Mouse (Mus musculus) adrenal gland (tissue): Measurements from ENCODE around the gene Itgb3bp.

Experiments used
- intact Hi-C: fragments of 180-260 bp; cut with DNase I; formaldehyde crosslinking; loops from one replicate; pipeline ENCODE4 v1.15.1; 2025

Itgb3bp gene

DNA sequence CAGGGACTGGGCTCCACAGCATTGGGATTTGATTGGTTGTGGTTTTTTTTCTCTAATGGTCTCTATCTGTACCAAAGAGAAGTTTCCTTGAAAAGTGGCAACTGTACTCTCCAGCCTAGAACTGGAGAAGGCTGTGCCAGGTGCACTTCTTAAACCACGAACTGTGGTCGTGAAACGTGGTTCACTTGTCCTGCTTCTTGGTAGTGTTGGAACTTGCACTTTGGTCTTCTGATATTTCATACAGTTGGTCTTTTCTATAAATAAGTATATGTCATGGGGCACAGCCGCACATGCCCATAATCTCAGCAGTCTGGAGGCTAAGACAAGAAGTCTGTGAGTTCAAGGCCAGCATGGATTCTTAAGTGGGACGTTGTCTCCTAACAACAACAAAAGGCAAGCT, 6.7 kb upstream of the Itgb3bp start:
- intact Hi-C loops, result no loop called here

- intact Hi-C loops, result no loop called here
These were observed 5.2 kb upstream of the Itgb3bp start for GRCm38 (mm10) chr4:99934859-99935258.

- intact Hi-C loops, result no loop called here
These were observed 2.2 kb upstream of the Itgb3bp start for GRCm38 (mm10) chr4:99931807-99932206.

DNA sequence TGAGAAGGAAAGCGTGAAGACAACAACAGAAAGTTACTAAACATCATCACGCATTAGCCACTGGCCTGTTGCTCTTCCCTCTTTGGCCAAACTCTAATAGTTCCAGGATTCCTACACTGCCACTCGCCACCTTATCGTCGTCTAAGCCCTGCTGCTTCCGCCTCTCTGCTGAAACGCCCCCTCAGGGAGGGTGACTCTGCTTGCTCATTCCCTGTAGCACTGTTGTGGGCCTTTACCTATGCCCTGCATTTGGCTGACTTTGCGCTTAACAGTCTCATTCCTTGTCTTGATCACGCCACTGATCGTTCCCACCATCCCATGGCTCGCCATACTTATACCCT, 1.6 kb upstream of the Itgb3bp start:
- intact Hi-C loops, result no loop called here

DNA sequence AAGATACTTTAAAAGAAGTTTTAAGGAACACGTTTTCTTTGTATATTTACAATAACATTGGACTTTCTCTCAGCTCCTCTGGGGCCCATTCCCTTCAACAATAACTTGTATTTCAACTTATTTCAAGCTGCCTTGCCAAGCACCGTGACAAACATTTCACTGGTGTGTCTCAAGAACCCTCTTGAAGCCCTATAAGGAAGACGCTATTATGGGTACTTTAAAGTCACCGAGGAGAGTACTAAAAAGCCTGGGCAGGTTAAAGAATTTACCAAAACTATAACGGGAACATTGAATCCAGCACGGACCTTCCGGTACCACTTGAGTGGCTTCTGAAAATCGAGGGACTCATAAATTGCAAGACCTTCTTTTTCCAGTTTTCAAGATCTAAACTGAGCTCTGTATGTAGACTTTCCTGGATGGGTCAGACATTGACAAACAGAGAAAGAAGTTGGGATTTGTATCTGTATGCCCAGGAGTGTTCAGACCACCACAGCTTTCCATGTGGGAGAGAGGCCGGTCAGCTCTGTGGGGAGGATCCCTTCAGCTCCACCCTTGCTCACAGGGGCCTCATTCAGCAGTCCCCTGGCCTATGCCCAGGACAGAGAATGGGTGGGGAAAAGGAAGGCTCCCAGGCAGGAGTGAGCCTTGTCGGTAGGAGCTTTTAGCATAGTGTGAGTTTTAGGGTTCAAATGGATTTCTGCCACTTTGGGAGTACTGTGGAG, 1.1 kb upstream of the Itgb3bp start:
- intact Hi-C loops, result no loop called here

GRCm38 (mm10) chr4:99929149-99929612, 432 bp downstream of the Itgb3bp start, which contains the start of gene Pgm1:
Pgm1 (plus strand) TSS chr4:99929414.
- intact Hi-C loops, result no loop called here

DNA sequence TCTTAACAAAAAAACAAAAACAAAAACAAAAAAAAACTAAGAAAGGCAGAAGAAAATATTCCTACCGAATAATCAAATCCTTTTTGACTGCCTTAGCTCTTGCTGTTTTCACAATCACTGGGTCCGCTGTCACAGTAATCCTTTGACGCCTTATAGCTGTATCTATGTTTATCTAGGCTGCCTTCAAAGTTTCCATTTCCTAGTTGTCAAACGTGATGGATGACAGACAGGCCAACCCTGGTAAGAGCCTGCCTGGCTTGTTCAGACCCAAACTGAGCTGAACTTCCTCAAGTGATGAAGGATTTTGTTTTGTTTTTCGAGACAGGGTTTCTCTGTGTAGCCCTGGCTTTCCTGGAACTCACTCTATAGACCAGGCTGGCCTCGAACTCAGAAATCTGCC, 1.1 kb downstream of the Itgb3bp start:
- intact Hi-C loops, result no loop called here

DNA sequence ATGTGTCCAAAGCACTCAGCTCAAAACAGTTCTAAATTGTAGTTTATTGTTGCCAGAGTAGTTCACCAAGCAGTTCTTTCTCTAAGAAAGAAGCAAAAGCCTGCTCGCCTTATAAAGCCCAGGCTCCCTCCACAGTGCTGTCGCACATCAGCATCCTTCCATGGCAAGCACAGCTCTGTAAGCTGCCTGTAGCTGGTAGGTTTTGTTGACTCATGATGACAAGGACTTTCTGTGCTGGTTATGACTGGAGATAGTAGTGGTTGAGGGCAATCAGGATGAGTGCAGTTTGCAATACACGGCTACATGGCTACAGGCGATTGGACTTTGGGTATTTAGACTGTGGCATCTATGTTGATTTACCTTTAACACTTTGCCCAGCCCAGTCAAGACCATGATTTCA, 3.2 kb downstream of the Itgb3bp start:
- intact Hi-C loops, result no loop called here

DNA sequence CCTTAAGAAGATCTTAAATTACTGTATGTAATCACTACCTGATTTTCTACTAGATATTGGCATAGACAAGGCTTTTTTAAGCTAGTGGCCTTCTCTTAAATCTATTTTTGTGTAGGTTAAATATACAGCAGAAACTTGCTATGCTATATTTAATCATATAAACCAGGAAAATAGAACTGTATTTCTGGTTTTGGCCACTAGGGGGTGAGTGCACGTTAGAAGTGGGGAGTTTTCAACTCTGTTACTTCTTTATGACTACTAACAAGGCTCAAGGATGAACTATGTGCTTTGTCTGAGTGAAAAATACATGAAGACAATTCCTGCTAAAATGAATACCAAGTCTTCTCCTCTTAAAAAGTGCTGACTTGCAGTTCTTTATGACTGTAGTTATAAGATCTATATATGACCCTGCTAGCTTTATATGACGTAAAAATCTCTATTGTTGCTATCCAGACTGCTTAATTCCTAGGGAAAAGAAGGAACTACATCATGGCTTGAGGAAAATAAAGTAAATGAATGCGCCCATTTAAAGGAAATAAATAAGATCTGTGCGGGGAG, 15.6 kb downstream of the Itgb3bp start:
- intact Hi-C loops, result no loop called here

- intact Hi-C loops, result no loop called here
These were observed 47.2 kb downstream of the Itgb3bp start for GRCm38 (mm10) chr4:99882405-99882804.

DNA sequence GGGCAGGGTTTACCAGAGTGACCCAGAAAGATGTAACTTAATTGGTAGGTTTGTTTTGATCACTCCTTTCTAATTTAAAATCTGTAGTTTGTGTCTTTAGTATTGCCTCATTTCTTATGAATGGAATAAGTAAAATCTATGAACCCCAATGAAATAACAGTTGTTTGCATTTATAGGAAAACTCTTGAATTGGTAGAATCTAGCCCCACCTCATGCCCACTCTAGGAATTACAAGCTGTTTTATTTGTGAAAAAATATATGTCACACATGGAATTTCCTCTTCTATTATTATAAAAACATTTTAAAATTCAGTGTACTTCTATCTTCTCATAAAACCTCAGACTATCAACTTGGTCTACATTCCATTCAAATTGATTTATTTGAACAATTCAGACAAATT, 47.7 kb downstream of the Itgb3bp start:
- intact Hi-C loops, result no loop called here

DNA sequence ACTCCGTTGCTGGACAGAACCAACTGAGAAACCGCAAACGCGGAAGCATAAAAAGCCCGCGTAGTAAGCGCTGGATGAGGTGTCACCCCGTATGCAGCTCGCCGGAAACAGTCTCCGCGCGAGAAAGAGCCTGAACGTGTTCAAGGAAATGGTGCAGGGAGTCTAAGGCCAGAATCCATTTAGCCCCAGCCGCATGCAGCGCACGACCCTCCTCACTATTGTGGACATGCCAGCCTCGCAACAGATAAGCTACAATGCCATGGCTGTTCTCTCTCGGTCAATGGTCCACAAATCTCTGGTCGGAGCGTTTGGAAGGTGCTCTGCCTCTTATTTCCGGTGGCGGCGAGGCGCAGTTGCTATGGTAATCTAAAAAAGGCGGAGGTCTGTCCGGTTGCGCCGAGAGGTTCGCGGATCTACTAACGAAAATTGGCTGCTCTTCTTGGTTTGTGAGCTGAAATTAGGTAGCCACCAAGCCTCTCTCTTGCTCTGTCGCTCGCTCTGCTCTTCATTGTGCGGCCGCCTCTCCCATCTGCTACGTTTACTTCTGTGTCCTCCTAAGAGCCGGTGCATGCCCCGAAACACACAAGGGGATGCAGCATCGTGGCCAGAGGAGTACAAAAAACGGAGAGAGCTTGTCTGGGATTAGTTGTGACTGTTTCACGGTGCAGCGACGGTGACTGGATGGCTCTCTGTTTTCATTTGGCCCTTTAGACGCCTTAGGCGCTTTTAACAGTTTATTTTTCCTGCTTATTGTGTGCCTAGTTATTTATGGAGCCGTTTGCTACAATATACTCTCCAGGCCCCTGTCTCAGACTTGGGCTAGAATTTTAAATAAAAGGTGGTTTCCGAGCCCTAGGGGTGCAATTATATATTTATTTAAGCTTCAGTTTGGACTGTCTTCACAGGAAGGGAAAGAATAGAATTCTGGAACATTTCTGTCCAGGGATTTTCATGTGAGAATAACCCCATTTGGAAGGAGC, 100.2 kb downstream of the Itgb3bp start, which contains the start of gene Efcab7:
Gene Efcab7, plus strand, starts transcription at position 105 of the 980 bp plus-strand sequence.
- intact Hi-C loops, result no loop called here

- intact Hi-C loops, result no loop called here
These were observed 100.9 kb downstream of the Itgb3bp start for GRCm38 (mm10) chr4:99828739-99829093.

GRCm38 (mm10) chr4:99828337-99828736, 101.3 kb downstream of the Itgb3bp start:
- intact Hi-C loops, result no loop called here

DNA sequence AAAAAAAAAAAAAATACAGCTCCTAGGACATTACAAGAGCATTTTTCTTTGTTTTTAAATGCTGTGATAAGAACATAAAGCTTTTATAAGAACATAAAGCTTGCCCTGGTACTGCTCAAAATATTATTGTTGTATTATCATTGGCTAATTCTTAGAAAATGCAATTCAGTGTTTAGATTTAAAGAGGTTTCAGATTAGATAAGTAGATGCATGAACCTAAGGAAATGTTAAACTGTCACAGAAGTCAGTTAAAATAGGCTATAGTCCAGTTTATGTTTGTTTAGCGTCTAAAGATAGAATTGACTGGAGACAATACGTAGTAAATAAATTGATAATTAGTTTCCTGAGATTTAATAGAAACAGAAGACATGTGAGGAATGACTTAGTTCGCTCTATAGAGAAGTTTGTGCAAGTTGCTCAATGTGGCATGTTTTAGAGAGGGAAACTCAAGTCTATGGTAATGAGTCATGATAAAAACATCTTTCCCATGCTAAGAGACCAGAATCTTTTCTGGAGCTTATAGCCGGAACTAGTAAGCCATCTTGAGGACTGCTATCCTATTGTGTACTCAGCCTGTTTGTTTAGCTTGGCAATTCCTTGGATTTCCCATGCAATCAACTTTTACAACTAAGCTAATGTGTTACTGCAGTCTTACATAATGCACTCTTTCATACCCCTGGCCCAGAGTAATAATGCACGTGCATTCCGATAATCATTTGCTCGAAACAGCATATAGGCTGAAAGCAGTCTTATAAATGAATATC, 112.7 kb downstream of the Itgb3bp start:
- intact Hi-C loops, result no loop called here

DNA sequence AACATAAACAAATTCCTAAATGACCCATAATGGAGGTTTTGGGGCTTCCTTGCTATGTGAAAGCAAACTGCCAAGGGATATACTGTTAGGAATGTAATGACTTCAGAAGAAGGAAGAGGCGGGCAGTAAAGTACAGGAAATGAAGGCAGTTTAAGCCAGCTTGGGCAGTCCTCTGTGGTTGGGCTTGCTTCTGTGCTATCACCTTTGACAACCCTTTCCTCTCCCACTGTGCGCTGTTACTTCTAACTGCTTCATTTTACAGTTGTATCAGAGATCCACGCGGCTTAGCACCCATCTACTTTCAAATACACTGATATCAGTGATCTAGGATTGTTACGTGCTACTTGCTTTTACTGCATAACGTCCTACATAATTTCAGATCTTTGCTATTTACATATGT, 137.2 kb downstream of the Itgb3bp start:
- intact Hi-C loops, result no loop called here

DNA sequence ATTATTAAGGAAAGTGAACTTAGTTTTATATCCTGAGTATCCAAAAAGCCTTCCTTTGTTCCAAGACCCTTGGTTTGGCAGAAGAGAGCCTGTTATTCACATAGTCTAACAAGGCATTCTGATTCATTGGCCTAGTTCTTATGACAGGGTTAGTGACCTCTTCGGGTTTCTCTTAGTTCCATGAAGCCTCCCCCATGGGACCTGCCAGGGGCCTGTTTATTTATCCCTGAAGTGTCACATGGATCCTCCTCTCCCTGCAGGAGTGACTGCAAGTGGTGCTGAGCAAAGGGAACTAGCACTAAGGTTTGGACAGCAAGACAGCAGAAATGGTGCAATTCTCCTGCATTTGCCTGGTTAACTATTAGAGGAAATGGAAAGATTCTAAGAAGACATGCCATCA, 156.6 kb downstream of the Itgb3bp start:
- intact Hi-C loops, result no loop called here

DNA sequence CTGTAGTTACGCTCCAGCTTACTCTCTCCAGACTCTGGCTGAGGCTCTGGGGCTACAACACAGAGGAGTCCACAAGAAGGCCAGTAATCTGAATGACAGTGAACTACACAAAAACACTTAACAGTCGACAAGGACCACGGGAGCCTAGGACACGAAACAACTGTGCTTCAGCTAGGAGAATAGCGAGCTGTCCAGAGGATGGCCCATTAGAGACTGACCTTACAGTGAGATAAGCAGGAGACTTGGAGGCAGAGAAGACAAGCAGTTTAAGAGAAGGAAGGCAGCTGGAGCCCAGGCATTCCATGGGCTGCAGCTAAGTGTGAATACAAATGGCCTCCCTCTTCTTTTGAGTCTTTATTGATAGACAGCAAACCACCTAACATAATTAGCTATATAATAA, 159.1 kb downstream of the Itgb3bp start:
- intact Hi-C loops, result no loop called here

DNA sequence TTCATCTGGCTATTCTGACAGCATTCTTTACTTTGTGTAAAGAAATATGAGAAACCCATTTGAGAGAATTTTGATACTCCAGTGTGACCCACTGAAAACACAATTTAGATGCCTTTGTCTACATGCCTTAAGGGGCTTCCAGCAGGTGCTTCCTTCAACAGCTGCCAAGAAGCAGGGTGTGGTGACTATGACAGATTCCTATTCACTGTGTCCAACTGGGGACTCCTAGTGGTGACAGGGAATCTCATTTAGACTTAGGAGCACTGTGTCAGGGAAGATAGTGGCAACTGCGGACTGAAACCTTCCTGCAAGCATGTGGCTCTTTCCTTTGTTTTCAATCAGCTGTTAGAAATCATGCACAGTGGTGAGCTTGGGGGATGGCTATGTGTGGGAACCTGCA, 162.9 kb downstream of the Itgb3bp start:
- intact Hi-C loops, result no loop called here

DNA sequence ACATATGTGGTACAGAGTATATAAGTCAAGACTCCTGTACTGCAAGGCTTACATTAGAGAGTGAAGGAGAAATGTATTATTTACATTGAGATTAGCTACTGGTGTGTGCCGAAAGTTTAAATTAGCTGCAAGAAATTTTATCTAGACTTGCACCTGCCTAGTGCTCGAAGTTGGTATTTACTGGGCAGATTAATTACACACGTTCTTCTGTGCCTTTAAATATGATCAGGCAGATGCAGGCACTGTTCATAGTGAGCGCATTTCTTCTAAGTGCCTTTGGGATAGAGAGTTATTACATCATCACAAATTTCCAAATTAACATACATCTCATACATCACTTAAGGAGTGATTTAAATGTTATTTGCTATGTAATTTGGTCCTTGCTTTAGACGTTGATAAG, 163.3 kb downstream of the Itgb3bp start:
- intact Hi-C loops, result no loop called here

DNA sequence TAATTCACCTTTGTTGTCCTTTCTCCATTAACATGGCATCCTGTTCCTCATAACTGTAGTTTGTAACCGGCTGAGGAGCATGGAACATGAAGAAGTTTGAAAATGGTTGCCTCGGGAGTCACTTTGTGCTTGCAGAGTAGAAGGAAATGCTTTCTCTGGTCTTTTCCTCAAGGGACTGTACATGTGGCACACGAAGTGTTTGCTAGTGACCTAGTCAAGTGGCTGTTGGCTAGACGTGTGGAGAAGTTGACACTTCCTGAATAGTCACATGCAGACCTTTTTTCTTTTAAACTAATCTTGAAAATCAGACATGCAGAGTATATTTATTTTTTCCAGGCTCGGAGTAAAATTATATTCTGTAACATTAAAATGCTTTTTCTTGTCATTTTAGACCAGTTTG, 177.2 kb downstream of the Itgb3bp start:
- intact Hi-C loops, result no loop called here
